Mouse (Mus musculus): Measurements from ENCODE around the gene Zfp931. TPM values are rescaled to one million over a fixed set of nuclear protein-coding genes. Genes with fewer than 3 reads are reported as not detected.
"Not testable (repeated sequence)": the region's sequence is repeated elsewhere in the genome, so short reads cannot be mapped to it uniquely, and the experiment has no call there.

The Zfp931 gene
- polyA plus RNA-seq, 1 experiment, result 1.5 TPM

- H3K79me3 ChIP-seq (ENCODE audit: low read depth); H3K36me3 ChIP-seq (ENCODE audit: control insufficient read depth, insufficient read depth); H3K79me2 ChIP-seq (ENCODE audit: control insufficient read depth, insufficient read depth); H3ac ChIP-seq (ENCODE audit: control insufficient read depth, insufficient read length, low read depth); H3K27me3 ChIP-seq (ENCODE audit: control insufficient read depth, insufficient read depth, insufficient read length); H3K4me3 ChIP-seq (ENCODE audit: insufficient read depth, poor library complexity, severe bottlenecking): not testable (repeated sequence)
Measured at GRCm38 (mm10) chr2:178019486-178019885, 58.8 kb downstream of the Zfp931 start.

Other genes starting within 250 kb of the Zfp931 start
- gene Gm14325, start 238.1 kb downstream of the Zfp931 start, polyA plus RNA-seq (2012; fragmentation: generic; extraction: Trizol), result 11.9 TPM
- gene Gm14327, start 181.4 kb downstream of the Zfp931 start, polyA plus RNA-seq (2012; fragmentation: generic; extraction: Trizol), result 0.78 TPM
- 0.84 TPM for gene Zfp972, start 152.9 kb downstream of the Zfp931 start, polyA plus RNA-seq (2012; fragmentation: generic; extraction: Trizol)
- gene Gm14326, start 121.2 kb downstream of the Zfp931 start, polyA plus RNA-seq (2012; fragmentation: generic; extraction: Trizol), result 7.8 TPM
- 1.9 TPM for gene Zfp971, start 55.2 kb downstream of the Zfp931 start, polyA plus RNA-seq (2012; fragmentation: generic; extraction: Trizol)
- gene Phactr3, start 40.5 kb upstream of the Zfp931 start, polyA plus RNA-seq (2012; fragmentation: generic; extraction: Trizol), result not detected